Mouse (Mus musculus) liver, postnatal 0 days (tissue): Measurements from ENCODE around the gene Ywhab. TPM values are rescaled to one million over a fixed set of nuclear protein-coding genes. Genes with fewer than 3 reads are reported as not detected.

ENCODE experiments used
- ATAC-seq: fragments of 200-750 bp; cut with Nextera tagmentation; 2 replicates; pipeline ENCODE4 v1.8.0; 2017; ENCODE audit warnings: mild to moderate bottlenecking, moderate library complexity
- DNase-seq: peaks from one replicate; pipeline ENCODE4 v3.0.0-alpha.2; 2016
- H3K27ac ChIP-seq: fragments of 300-500 bp; sonication (generic); 2 replicates; pipeline ENCODE4 v1.5.1; 2014; ENCODE audit warnings: antibody characterized with exemption, moderate library complexity, mild to moderate bottlenecking, low read depth
- H3K27me3 ChIP-seq: fragments of 300-500 bp; sonication (generic); 2 replicates; pipeline ENCODE4 v1.6.1; 2014; ENCODE audit warnings: low read length, control low read depth, mixed read lengths; ENCODE audit not compliant: insufficient read depth
- H3K36me3 ChIP-seq: fragments of 300-500 bp; sonication (generic); replicated peaks from 2 replicates; pipeline ENCODE4 v1.6.1; 2014; ENCODE audit warnings: mild to moderate bottlenecking, control low read depth, low read length, moderate library complexity, mixed read lengths; ENCODE audit not compliant: insufficient read depth
- H3K4me1 ChIP-seq: fragments of 300-500 bp; sonication (generic); 2 replicates; pipeline ENCODE4 v1.6.1; 2014; ENCODE audit warnings: antibody characterized with exemption, mild to moderate bottlenecking, control low read depth; ENCODE audit not compliant: insufficient read depth
- H3K4me2 ChIP-seq: fragments of 300-500 bp; sonication (generic); 2 replicates; pipeline ENCODE4 v1.6.1; 2014; ENCODE audit warnings: low read depth, mild to moderate bottlenecking, low read length, moderate library complexity, mixed read lengths
- H3K4me3 ChIP-seq: fragments of 300-500 bp; sonication (generic); 2 replicates; pipeline ENCODE4 v1.5.1; 2014; ENCODE audit warnings: low read depth, low read length
- H3K9ac ChIP-seq: fragments of 300-500 bp; sonication (generic); replicated peaks from 2 replicates; pipeline ENCODE4 v1.6.1; 2014; ENCODE audit warnings: mild to moderate bottlenecking, moderate library complexity
- H3K9me3 ChIP-seq: fragments of 300-500 bp; sonication (generic); 2 replicates; pipeline ENCODE4 v1.6.1; 2016; ENCODE audit warnings: mild to moderate bottlenecking, control low read depth, low read length, mixed read lengths
- CTCF ChIP-seq: sonication (generic); IDR thresholded peaks from 2 replicates; pipeline ENCODE4 v1.5.1; 2016; ENCODE audit warnings: antibody characterized with exemption, low read depth
- EP300 ChIP-seq: IDR thresholded peaks from 2 replicates; pipeline ENCODE4 v1.6.1; 2016; ENCODE audit warnings: antibody characterized with exemption, low read depth, mild to moderate bottlenecking
- WGBS: fragments of 180-500 bp; shearing (Covaris S2); extraction: QIAGEN DNeasy Blood & Tissue Kit; methylation state at CpG from one replicate; pipeline ENCODE4 v1.1.7; 2014; ENCODE audit not compliant: insufficient replicate concordance; 5-methylcytosine and 5-hydroxymethylcytosine counted together
- polyA plus RNA-seq: library from polyadenylated mRNA; unstranded; fragments of >200 nt; fragmentation: Nextera tagmentation; extraction: Ambion mirVana; gene quantifications from 2 replicates; pipeline ENCODE4 v1.2.1, GENCODE M21; 2015

The Ywhab gene
- polyA plus RNA-seq, 1 experiment from 2014 or later, result 85.8 TPM

- Histone ChIP-seq H3K9me3 (no peaks in the 10 kb centered on the region), H3K4me1 (peaks cover 53% of the 10 kb centered on the region), H3K27me3 (no peaks in the 10 kb centered on the region), H3K9ac (no peak overlapping the region), H3K27ac (peak overlapping the region; percentile 13; the same call in 1 of the 2 replicates), H3K4me3 (no peak overlapping the region), H3K4me2 (0 out of 2 replicates have a peak overlapping the region, but pooled peaks have one; percentile 20), H3K36me3 (peaks cover 5% of the 10 kb centered on the region)
- TF ChIP-seq CTCF (no peak), EP300 (no peak)
- DNase-seq (peak; percentile 37), ATAC-seq (0 out of 2 replicates have a peak, but pooled peaks have one; percentile 23)
- 44% methylated on average over 10 of the region's 10 CpGs for WGBS
Observed at GRCm38 (mm10) chr2:164006932-164007331, 12.2 kb downstream of the Ywhab start.

GRCm38 (mm10) chr2:164007547-164007946, 12.8 kb downstream of the Ywhab start:
- no peak for ATAC-seq
- Histone ChIP-seq H3K27ac (no peak overlapping the region), H3K9me3 (no peaks in the 10 kb centered on the region), H3K4me2 (peak overlapping the region; percentile 27; the same call in 1 of the 2 replicates), H3K36me3 (peaks cover 11% of the 10 kb centered on the region), H3K4me3 (no peak overlapping the region), H3K27me3 (no peaks in the 10 kb centered on the region), H3K4me1 (peaks cover 53% of the 10 kb centered on the region), H3K9ac (no peak overlapping the region)
- 86% methylated on average over 8 of the region's 8 CpGs for WGBS
- TF ChIP-seq EP300 (no peak), CTCF (no peak)
- no peak for DNase-seq

- Histone ChIP-seq H3K9ac (no peak overlapping the region), H3K9me3 (no peaks in the 10 kb centered on the region), H3K27me3 (no peaks in the 10 kb centered on the region), H3K36me3 (peaks cover 16% of the 10 kb centered on the region), H3K4me3 (no peak overlapping the region), H3K4me2 (peak overlapping the region; percentile 27; the same call in 1 of the 2 replicates), H3K4me1 (peaks cover 53% of the 10 kb centered on the region), H3K27ac (no peak overlapping the region; the same call in 1 of the 2 replicates)
- TF ChIP-seq EP300 (no peak), CTCF (no peak)
- no peak for DNase-seq
- ATAC-seq, result no peak
- 73% methylated on average over 2 of the region's 2 CpGs for WGBS
Observed at GRCm38 (mm10) chr2:164007987-164008545, 13.3 kb downstream of the Ywhab start.

GRCm38 (mm10) chr2:164009227-164009626, 14.5 kb downstream of the Ywhab start:
- no peaks in the 10 kb centered on the region for H3K9me3 ChIP-seq
- DNase-seq (no peak), ATAC-seq (no peak)
- H3K4me3 ChIP-seq, result no peak overlapping the region
- no peak overlapping the region for H3K9ac ChIP-seq
- WGBS, result 61% methylated on average over 6 of the region's 6 CpGs
- no peaks in the 10 kb centered on the region for H3K27me3 ChIP-seq
- peaks cover 49% of the 10 kb centered on the region for H3K4me1 ChIP-seq
- peaks cover 28% of the 10 kb centered on the region for H3K36me3 ChIP-seq
- peak overlapping the region; percentile 51; the same call in 1 of the 2 replicates for H3K27ac ChIP-seq
- H3K4me2 ChIP-seq, result peak overlapping the region; percentile 15; the same call in 1 of the 2 replicates
- TF ChIP-seq CTCF (no peak), EP300 (no peak)

- peaks cover 37% of the 10 kb centered on the region for H3K4me1 ChIP-seq
- no peak for ATAC-seq
- no peaks in the 10 kb centered on the region for H3K9me3 ChIP-seq
- no peak overlapping the region for H3K4me2 ChIP-seq
- no peak overlapping the region for H3K27ac ChIP-seq
- no peak overlapping the region for H3K9ac ChIP-seq
- no peak for DNase-seq
- 79% methylated on average over 5 of the region's 5 CpGs for WGBS
- H3K4me3 ChIP-seq, result no peak overlapping the region
- no peaks in the 10 kb centered on the region for H3K27me3 ChIP-seq
- peaks cover 41% of the 10 kb centered on the region for H3K36me3 ChIP-seq
- no peak for TF ChIP-seq EP300
- TF ChIP-seq CTCF, result no peak
Observed at GRCm38 (mm10) chr2:164010496-164010895, 15.7 kb downstream of the Ywhab start.

- ATAC-seq (no peak), DNase-seq (no peak)
- Histone ChIP-seq H3K4me2 (no peak overlapping the region), H3K27ac (no peak overlapping the region), H3K9ac (no peak overlapping the region), H3K9me3 (no peaks in the 10 kb centered on the region), H3K27me3 (no peaks in the 10 kb centered on the region), H3K4me1 (peaks cover 35% of the 10 kb centered on the region), H3K36me3 (peaks cover 45% of the 10 kb centered on the region), H3K4me3 (no peak overlapping the region)
- TF ChIP-seq CTCF (no peak), EP300 (no peak)
- 55% methylated on average over 3 of the region's 3 CpGs for WGBS
Observed at GRCm38 (mm10) chr2:164010944-164011343, 16.2 kb downstream of the Ywhab start.
